ENCODE assay signal across 12 mouse cellular contexts in genomic region chr9:69270374-69270773, GRCm38 (mm10).
"Had no signal": no experiment of that assay in that cellular context is flagged by ENCODE, and none has a peak within 500 bp of the region (broad histone marks: within the 10 kb centered on the region; RNA-seq: fewer than 3 reads in every experiment).

No protein-coding gene starts in this region.

- DNase-seq: liver, postnatal 0 days; lung, adult 2 months; lung, postnatal 14 days; lung, postnatal 36 days; retina, postnatal 1 day; right cerebral cortex, adult 18-20 months; right cerebral cortex, postnatal 25 days; right cerebral cortex, postnatal 4 days; spleen, adult 18-20 months; thymus, adult 18-20 months; thymus, postnatal 14 days; thymus, postnatal 36 days had no signal
